Mouse (Mus musculus): ENCODE data around the gene Rab13. TPM values are rescaled to one million over a fixed set of nuclear protein-coding genes. Genes with fewer than 3 reads are reported as not detected.
A peak's percentile ranks its signal among the peaks of the same experiment; 100 is the strongest.
"Not testable (repeated sequence)": the region's sequence is repeated elsewhere in the genome, so short reads cannot be mapped to it uniquely, and the experiment has no call there.

Rab13 gene
- polyA plus RNA-seq, 1 experiment from 2014 or later, result 3.7 TPM

GRCm38 (mm10) chr3:90250791-90251190, 37.3 kb downstream of the Rab13 start:
- H3K4me1 ChIP-seq (replicated peaks), result peaks cover 39% of the 10 kb centered on the region
- H3K36me3 ChIP-seq (replicated peaks), result peaks cover 15% of the 10 kb centered on the region
- H3K27ac ChIP-seq (replicated peaks), result no peak overlapping the region
- H3K4me2 ChIP-seq, result no peak overlapping the region
- H3K27me3 ChIP-seq, result no peaks in the 10 kb centered on the region; the same call in 1 of the 2 replicates
- no peaks in the 10 kb centered on the region for H3K9me3 ChIP-seq (replicated peaks)
- H3K4me3 ChIP-seq (replicated peaks), result no peak overlapping the region
- WGBS (ENCODE audit: insufficient replicate concordance), result 75% methylated on average over 6 of the region's 6 CpGs
- no peak overlapping the region for H3K9ac ChIP-seq
- no peak for ATAC-seq (ENCODE audit: insufficient read depth)

GRCm38 (mm10) chr3:90251731-90252226, 38.3 kb downstream of the Rab13 start:
- Histone ChIP-seq H3K4me1 (replicated peaks) (peaks cover 42% of the 10 kb centered on the region), H3K36me3 (replicated peaks) (peaks cover 15% of the 10 kb centered on the region)
- H3K27ac ChIP-seq (replicated peaks); H3K9ac ChIP-seq; H3K27me3 ChIP-seq; H3K4me3 ChIP-seq (replicated peaks); H3K4me2 ChIP-seq; ATAC-seq (ENCODE audit: insufficient read depth); H3K9me3 ChIP-seq (replicated peaks): not testable (repeated sequence)
- WGBS (ENCODE audit: insufficient replicate concordance), result 78% methylated on average over 10 of the region's 12 CpGs

DNA sequence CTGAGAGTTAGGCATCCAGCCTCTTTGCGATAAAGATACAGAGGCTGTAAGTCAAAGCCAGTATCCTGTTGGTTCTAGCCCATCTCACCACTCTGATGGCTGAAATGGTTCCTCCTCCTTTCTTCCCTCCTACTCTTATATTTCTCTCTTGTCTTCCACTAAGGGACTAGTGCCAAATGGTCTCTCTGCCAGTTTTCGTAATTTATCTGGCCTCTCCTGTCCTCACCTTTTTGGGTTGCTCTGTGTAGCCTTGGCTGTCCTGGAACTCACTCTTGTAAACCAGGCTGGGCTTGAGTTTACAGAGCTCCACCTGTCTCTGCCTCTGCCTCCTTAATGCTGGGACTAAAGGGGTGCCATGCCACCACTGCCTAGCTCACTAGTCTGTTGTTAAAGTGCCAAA, 39.2 kb downstream of the Rab13 start:
- not testable (repeated sequence) for H3K27ac ChIP-seq (replicated peaks); H3K27me3 ChIP-seq; H3K9ac ChIP-seq; H3K9me3 ChIP-seq (replicated peaks); H3K4me3 ChIP-seq (replicated peaks); H3K4me2 ChIP-seq; ATAC-seq (ENCODE audit: insufficient read depth)
- Histone ChIP-seq H3K36me3 (replicated peaks) (peaks cover 24% of the 10 kb centered on the region), H3K4me1 (replicated peaks) (peaks cover 42% of the 10 kb centered on the region)
- WGBS (ENCODE audit: insufficient replicate concordance), result 84% methylated on average over 2 of the region's 2 CpGs

DNA sequence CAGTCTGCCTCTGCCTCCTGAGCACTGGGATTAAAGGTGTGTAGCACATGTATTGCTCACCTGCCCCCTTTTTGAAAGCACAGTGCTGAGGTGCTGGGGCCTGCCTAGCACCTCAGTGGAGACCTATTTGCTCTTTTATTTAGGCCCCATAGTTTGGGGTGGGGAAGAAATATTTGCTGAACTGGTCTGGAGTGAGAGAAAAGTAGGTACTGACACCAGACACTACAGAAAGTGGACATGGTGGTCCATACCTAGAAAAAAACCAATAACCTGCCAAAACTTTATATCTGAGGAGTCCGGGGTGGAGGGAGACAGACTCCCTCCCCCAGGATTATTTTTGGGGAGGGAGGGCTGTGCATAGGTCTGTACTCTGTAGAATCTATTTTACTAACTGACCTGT, 39.7 kb downstream of the Rab13 start:
- H3K4me3 ChIP-seq (replicated peaks); ATAC-seq (ENCODE audit: insufficient read depth); H3K4me2 ChIP-seq; H3K27me3 ChIP-seq; H3K9ac ChIP-seq; H3K27ac ChIP-seq (replicated peaks); H3K9me3 ChIP-seq (replicated peaks): not testable (repeated sequence)
- WGBS (ENCODE audit: insufficient replicate concordance), result 57% methylated on average over 1 of the region's 1 CpGs
- peaks cover 25% of the 10 kb centered on the region for H3K36me3 ChIP-seq (replicated peaks)
- peaks cover 37% of the 10 kb centered on the region for H3K4me1 ChIP-seq (replicated peaks)

GRCm38 (mm10) chr3:90253653-90254418, 40.3 kb downstream of the Rab13 start, which contains the start of gene Crtc2:
Gene Crtc2 (plus strand): TSS chr3:90254163.
- Histone ChIP-seq H3K36me3 (replicated peaks) (peaks cover 27% of the 10 kb centered on the region), H3K27ac (replicated peaks) (peak within 1 kb of the TSS; percentile 86), H3K9me3 (replicated peaks) (no peaks in the 10 kb centered on the region), H3K27me3 (no peaks in the 10 kb centered on the region), H3K9ac (peak within 1 kb of the TSS; percentile 82), H3K4me1 (replicated peaks) (peaks cover 33% of the 10 kb centered on the region), H3K4me3 (replicated peaks) (peak within 1 kb of the TSS; percentile 87), H3K4me2 (peak within 1 kb of the TSS; percentile 86)
- ATAC-seq (ENCODE audit: insufficient read depth), result peak; percentile 99
- 2% methylated on average over 40 of the region's 40 CpGs for WGBS (ENCODE audit: insufficient replicate concordance)

DNA sequence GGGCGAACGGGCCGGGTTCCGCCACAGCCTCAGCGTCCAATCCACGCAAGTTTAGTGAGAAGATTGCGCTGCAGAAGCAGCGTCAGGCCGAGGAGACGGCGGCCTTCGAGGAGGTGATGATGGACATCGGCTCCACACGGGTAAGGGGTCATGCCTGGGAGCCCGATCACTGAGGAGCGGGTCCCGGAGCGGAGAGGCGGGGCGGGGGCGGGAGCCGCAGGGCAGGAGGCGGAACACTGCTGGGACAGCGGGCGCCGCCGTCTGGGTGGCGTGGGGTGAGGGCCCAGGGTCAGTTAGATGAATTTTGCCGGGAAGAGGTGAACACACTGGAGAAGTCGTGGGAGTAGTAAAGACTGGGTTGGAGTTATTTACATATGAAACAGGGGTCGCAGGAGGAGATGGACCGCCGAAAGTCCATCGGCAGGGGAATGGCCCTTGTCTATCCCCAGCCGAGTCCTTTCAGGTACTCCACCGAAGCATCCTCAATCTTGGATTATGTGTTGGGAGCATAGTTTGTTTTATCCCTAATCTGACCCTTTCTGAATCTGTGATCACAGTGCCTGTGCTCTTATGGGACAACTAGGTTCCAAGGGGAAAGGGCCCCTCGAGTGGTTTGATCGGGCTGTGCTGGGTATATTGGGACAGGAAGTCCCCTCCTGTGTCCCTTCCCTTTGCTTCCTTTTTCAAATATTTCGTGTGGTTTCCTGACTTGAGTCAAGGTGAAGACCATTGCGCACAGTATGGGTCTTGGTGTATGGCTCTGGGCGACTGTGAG, 41.1 kb downstream of the Rab13 start:
- H3K4me1 ChIP-seq (replicated peaks), result peaks cover 29% of the 10 kb centered on the region
- peak overlapping the region; percentile 82 for H3K9ac ChIP-seq
- peak overlapping the region; percentile 87 for H3K4me3 ChIP-seq (replicated peaks)
- no peaks in the 10 kb centered on the region for H3K9me3 ChIP-seq (replicated peaks)
- no peaks in the 10 kb centered on the region for H3K27me3 ChIP-seq
- peak overlapping the region; percentile 86 for H3K27ac ChIP-seq (replicated peaks)
- under 1% methylated on average over 41 of the region's 41 CpGs for WGBS (ENCODE audit: insufficient replicate concordance)
- peaks cover 34% of the 10 kb centered on the region for H3K36me3 ChIP-seq (replicated peaks)
- H3K4me2 ChIP-seq, result peak overlapping the region; percentile 86
- ATAC-seq (ENCODE audit: insufficient read depth), result peak; percentile 70

DNA sequence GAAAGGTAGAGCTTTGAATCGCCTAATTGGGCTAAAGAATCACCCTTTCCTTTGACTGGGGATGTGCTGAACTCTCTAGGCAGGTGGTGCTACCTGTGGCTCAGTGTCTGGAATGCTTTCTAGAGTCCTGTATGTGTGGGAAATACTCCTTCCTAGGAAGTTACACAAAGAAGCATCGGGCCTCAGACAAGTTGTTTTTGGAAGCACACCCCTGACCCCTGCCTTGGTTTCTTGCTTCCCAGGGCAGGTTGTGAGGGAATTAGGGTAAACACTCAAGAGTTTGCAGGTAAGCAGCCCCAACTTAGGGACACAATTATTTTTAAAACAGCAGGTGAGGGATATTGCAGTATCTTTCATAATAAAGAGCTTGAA, 41.7 kb downstream of the Rab13 start:
- Histone ChIP-seq H3K27me3 (no peaks in the 10 kb centered on the region), H3K4me3 (replicated peaks) (peak overlapping the region; percentile 87), H3K9ac (peak overlapping the region; percentile 82), H3K36me3 (replicated peaks) (peaks cover 40% of the 10 kb centered on the region), H3K4me1 (replicated peaks) (peaks cover 29% of the 10 kb centered on the region), H3K27ac (replicated peaks) (peak overlapping the region; percentile 86), H3K9me3 (replicated peaks) (no peaks in the 10 kb centered on the region), H3K4me2 (peak overlapping the region; percentile 86)
- no peak for ATAC-seq (ENCODE audit: insufficient read depth)
- WGBS (ENCODE audit: insufficient replicate concordance), result 24% methylated on average over 2 of the region's 2 CpGs

DNA sequence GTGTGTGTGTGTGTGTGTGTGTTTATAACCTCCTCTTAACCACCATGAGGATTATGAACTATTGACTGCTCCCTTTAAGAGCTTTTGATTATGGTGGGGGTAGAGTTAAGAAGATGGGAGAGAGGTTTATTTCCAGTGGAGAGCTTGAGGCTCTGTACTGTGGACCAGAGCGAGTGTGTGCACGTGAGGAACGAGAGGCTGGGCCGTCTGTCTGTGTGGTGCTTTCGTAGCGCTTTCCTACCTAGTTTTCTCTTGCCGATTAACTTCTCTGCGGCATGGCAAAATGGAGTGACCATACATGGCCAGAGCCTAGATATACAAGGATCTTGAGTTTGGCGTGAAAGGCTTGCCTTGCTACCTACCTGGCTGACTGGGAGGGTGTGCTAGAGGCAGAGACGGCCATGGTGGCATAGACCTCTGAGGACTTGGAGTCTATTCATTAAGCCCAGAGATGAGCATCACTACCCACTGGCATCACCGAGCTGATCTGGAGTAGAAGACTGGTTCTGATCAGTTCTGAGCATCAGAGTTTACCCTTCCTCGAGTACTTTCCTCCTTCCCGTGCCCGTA, 42.4 kb downstream of the Rab13 start:
- H3K4me3 ChIP-seq (replicated peaks), result no peak overlapping the region
- H3K9ac ChIP-seq, result no peak overlapping the region
- H3K9me3 ChIP-seq (replicated peaks), result no peaks in the 10 kb centered on the region
- peaks cover 27% of the 10 kb centered on the region for H3K4me1 ChIP-seq (replicated peaks)
- ATAC-seq (ENCODE audit: insufficient read depth), result no peak
- WGBS (ENCODE audit: insufficient replicate concordance), result 85% methylated on average over 14 of the region's 14 CpGs
- H3K27ac ChIP-seq (replicated peaks), result no peak overlapping the region
- H3K36me3 ChIP-seq (replicated peaks), result peaks cover 41% of the 10 kb centered on the region
- H3K4me2 ChIP-seq, result peak overlapping the region; percentile 86; the same call in 1 of the 2 replicates
- no peaks in the 10 kb centered on the region for H3K27me3 ChIP-seq

GRCm38 (mm10) chr3:90256731-90257530, 43.4 kb downstream of the Rab13 start:
- no peak for ATAC-seq (ENCODE audit: insufficient read depth)
- H3K4me3 ChIP-seq (replicated peaks), result no peak overlapping the region
- H3K4me2 ChIP-seq, result no peak overlapping the region
- peaks cover 26% of the 10 kb centered on the region for H3K4me1 ChIP-seq (replicated peaks)
- no peak overlapping the region for H3K27ac ChIP-seq (replicated peaks)
- WGBS (ENCODE audit: insufficient replicate concordance), result 85% methylated on average over 19 of the region's 19 CpGs
- no peaks in the 10 kb centered on the region for H3K9me3 ChIP-seq (replicated peaks)
- no peaks in the 10 kb centered on the region for H3K27me3 ChIP-seq
- peaks cover 42% of the 10 kb centered on the region for H3K36me3 ChIP-seq (replicated peaks)
- H3K9ac ChIP-seq, result no peak overlapping the region

DNA sequence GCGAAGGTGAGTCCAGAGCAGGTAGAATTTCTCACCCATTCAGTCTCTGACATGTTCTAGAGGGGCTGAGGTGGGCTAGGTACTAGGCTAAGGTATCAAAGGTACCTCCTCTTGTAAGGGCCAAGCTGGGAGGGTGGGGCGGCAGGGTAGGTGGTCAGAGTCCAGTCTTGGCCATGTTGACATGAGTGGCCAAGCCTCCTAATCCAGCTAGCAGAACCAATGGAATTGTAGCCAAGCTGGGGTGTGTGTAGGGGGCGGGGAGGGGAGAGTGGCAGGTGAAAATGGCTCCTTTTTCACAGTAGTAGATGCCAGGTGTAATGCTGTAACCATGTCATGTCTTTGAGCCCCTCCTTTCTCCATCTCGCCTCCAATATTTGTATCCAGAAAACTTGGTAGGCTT, 45.0 kb downstream of the Rab13 start:
- peaks cover 58% of the 10 kb centered on the region for H3K36me3 ChIP-seq (replicated peaks)
- no peak overlapping the region for H3K9ac ChIP-seq
- peaks cover 26% of the 10 kb centered on the region for H3K4me1 ChIP-seq (replicated peaks)
- WGBS (ENCODE audit: insufficient replicate concordance), result 66% methylated on average over 4 of the region's 4 CpGs
- H3K9me3 ChIP-seq (replicated peaks), result no peaks in the 10 kb centered on the region
- ATAC-seq (ENCODE audit: insufficient read depth), result no peak
- no peak overlapping the region for H3K4me3 ChIP-seq (replicated peaks)
- no peaks in the 10 kb centered on the region for H3K27me3 ChIP-seq
- no peak overlapping the region for H3K4me2 ChIP-seq
- no peak overlapping the region for H3K27ac ChIP-seq (replicated peaks)

Measured in liver, embryonic 15.5 days (tissue).